Mouse (Mus musculus) midbrain, embryonic 10.5 days (tissue): ENCODE measurements around the gene Serpina1f. TPM values are rescaled to one million over a fixed set of nuclear protein-coding genes. Genes with fewer than 3 reads are reported as not detected.
"Not testable (repeated sequence)": the region's sequence is repeated elsewhere in the genome, so short reads cannot be mapped to it uniquely, and the experiment has no call there.

Experiments used
- DNase-seq: peaks from one replicate; pipeline ENCODE4 v3.0.0-alpha.2; 2017; ENCODE audit warnings: low spot score
- H3K27ac ChIP-seq: fragments of 300-500 bp; sonication (generic); replicated peaks from 2 replicates; pipeline ENCODE4 v1.5.1; 2016; ENCODE audit warnings: mild to moderate bottlenecking
- H3K27me3 ChIP-seq: fragments of 300-500 bp; sonication (generic); 2 replicates; pipeline ENCODE4 v1.6.1; 2016; ENCODE audit warnings: low read depth, mild to moderate bottlenecking; ENCODE audit not compliant: poor library complexity, severe bottlenecking
- H3K36me3 ChIP-seq: fragments of 300-500 bp; sonication (generic); 2 replicates; pipeline ENCODE4 v1.6.1; 2016; ENCODE audit warnings: mild to moderate bottlenecking, moderate library complexity
- H3K4me1 ChIP-seq: fragments of 300-500 bp; sonication (generic); 2 replicates; pipeline ENCODE4 v1.6.1; 2016
- H3K4me3 ChIP-seq: fragments of 300-500 bp; sonication (generic); 2 replicates; pipeline ENCODE4 v1.5.1; 2016; ENCODE audit warnings: mild to moderate bottlenecking, moderate library complexity
- H3K9me3 ChIP-seq: fragments of 300-500 bp; sonication (generic); replicated peaks from 2 replicates; pipeline ENCODE4 v1.6.1; 2016; ENCODE audit warnings: mild to moderate bottlenecking
- WGBS: fragments of 180-500 bp; shearing (Covaris S2); methylation state at CpG from one replicate; pipeline ENCODE4 v1.1.7; 2016; 5-methylcytosine and 5-hydroxymethylcytosine counted together
- polyA plus RNA-seq: library from polyadenylated mRNA; unstranded; fragments of >200 nt; fragmentation: Nextera tagmentation; extraction: Ambion mirVana; gene quantifications from 2 replicates; pipeline ENCODE4 v1.2.1, GENCODE M21; 2016

The Serpina1f gene
- polyA plus RNA-seq = not detected in 2 replicates

GRCm38 (mm10) chr12:103695429-103695828, at the start of gene Serpina1f:
Serpina1f (minus strand) TSS chr12:103695529.
- Histone ChIP-seq H3K36me3 (no peaks in the 10 kb centered on the region), H3K4me3 (no peak within 1 kb of the TSS), H3K4me1 (no peaks in the 10 kb centered on the region), H3K9me3 (no peaks in the 10 kb centered on the region), H3K27ac (no peak within 1 kb of the TSS), H3K27me3 (no peaks in the 10 kb centered on the region)
- WGBS = 89% methylated on average over 8 of the region's 8 CpGs
- no peak for DNase-seq

- 87% methylated on average over 6 of the region's 6 CpGs for WGBS
- not testable (repeated sequence) for DNase-seq
Measured at GRCm38 (mm10) chr12:103737791-103738580, 42.7 kb upstream of the Serpina1f start.

GRCm38 (mm10) chr12:103735566-103735965, 40.2 kb upstream of the Serpina1f start:
- not testable (repeated sequence) for H3K27me3 ChIP-seq

More at GRCm38 (mm10) chr12:103737791-103738580, 42.7 kb upstream of the Serpina1f start:
- H3K27me3 ChIP-seq, H3K27ac ChIP-seq, H3K4me3 ChIP-seq, H3K36me3 ChIP-seq, H3K4me1 ChIP-seq: not testable (repeated sequence)
- H3K9me3 ChIP-seq = peaks cover 42% of the 10 kb centered on the region

GRCm38 (mm10) chr12:103735101-103735500, 39.8 kb upstream of the Serpina1f start:
- not testable (repeated sequence) for H3K4me3 ChIP-seq, H3K4me1 ChIP-seq, H3K36me3 ChIP-seq, H3K27ac ChIP-seq, H3K27me3 ChIP-seq, DNase-seq
- WGBS = 90% methylated on average over 4 of the region's 4 CpGs
- peaks cover 52% of the 10 kb centered on the region for H3K9me3 ChIP-seq

More at GRCm38 (mm10) chr12:103735566-103735965, 40.2 kb upstream of the Serpina1f start:
- DNase-seq, H3K4me1 ChIP-seq, H3K36me3 ChIP-seq, H3K4me3 ChIP-seq, H3K27ac ChIP-seq: not testable (repeated sequence)
- H3K9me3 ChIP-seq = peaks cover 48% of the 10 kb centered on the region
- 84% methylated on average over 4 of the region's 4 CpGs for WGBS

- WGBS = 75% methylated on average over 3 of the region's 3 CpGs
Measured at GRCm38 (mm10) chr12:103711537-103711936, 16.2 kb upstream of the Serpina1f start.

GRCm38 (mm10) chr12:103710405-103710804, 15.1 kb upstream of the Serpina1f start:
- Histone ChIP-seq H3K27me3 (no peaks in the 10 kb centered on the region), H3K36me3 (no peaks in the 10 kb centered on the region), H3K4me1 (peaks cover 6% of the 10 kb centered on the region), H3K4me3 (no peak overlapping the region), H3K27ac (no peak overlapping the region), H3K9me3 (0 out of 2 replicates have a peak, but pooled peaks cover 1% of the 10 kb centered on the region)
- DNase-seq = no peak
- WGBS = 68% methylated on average over 1 of the region's 1 CpGs

More at GRCm38 (mm10) chr12:103711537-103711936, 16.2 kb upstream of the Serpina1f start:
- Histone ChIP-seq H3K36me3 (no peaks in the 10 kb centered on the region), H3K27me3 (no peaks in the 10 kb centered on the region), H3K27ac (no peak overlapping the region), H3K4me3 (no peak overlapping the region), H3K4me1 (peaks cover 6% of the 10 kb centered on the region), H3K9me3 (0 out of 2 replicates have a peak, but pooled peaks cover 4% of the 10 kb centered on the region)
- DNase-seq = no peak

GRCm38 (mm10) chr12:103706113-103706512, 10.8 kb upstream of the Serpina1f start:
- H3K27me3 ChIP-seq = no peaks in the 10 kb centered on the region
- peaks cover 6% of the 10 kb centered on the region for H3K4me1 ChIP-seq
- no peak overlapping the region for H3K27ac ChIP-seq
- 83% methylated on average over 4 of the region's 4 CpGs for WGBS
- no peaks in the 10 kb centered on the region for H3K36me3 ChIP-seq
- 0 out of 2 replicates have a peak, but pooled peaks cover 3% of the 10 kb centered on the region for H3K9me3 ChIP-seq
- no peak for DNase-seq
- H3K4me3 ChIP-seq = no peak overlapping the region

- DNase-seq = no peak
- Histone ChIP-seq H3K27me3 (no peaks in the 10 kb centered on the region), H3K4me1 (peaks cover 6% of the 10 kb centered on the region), H3K9me3 (0 out of 2 replicates have a peak, but pooled peaks cover 3% of the 10 kb centered on the region), H3K36me3 (no peaks in the 10 kb centered on the region), H3K4me3 (no peak overlapping the region), H3K27ac (no peak overlapping the region)
- 77% methylated on average over 2 of the region's 2 CpGs for WGBS
Measured at GRCm38 (mm10) chr12:103705547-103705946, 10.2 kb upstream of the Serpina1f start.

- H3K27ac ChIP-seq = no peak overlapping the region
- H3K4me1 ChIP-seq = no peaks in the 10 kb centered on the region
- no peaks in the 10 kb centered on the region for H3K36me3 ChIP-seq
- WGBS = 90% methylated on average over 4 of the region's 4 CpGs
- H3K9me3 ChIP-seq = 0 out of 2 replicates have a peak, but pooled peaks cover 3% of the 10 kb centered on the region
- no peak for DNase-seq
- no peaks in the 10 kb centered on the region for H3K27me3 ChIP-seq
- H3K4me3 ChIP-seq = no peak overlapping the region
Measured at GRCm38 (mm10) chr12:103700144-103700750, 4.9 kb upstream of the Serpina1f start.

GRCm38 (mm10) chr12:103688221-103688814, 7.0 kb downstream of the Serpina1f start:
- no peak for DNase-seq
- H3K4me3 ChIP-seq = no peak overlapping the region
- no peak overlapping the region for H3K27ac ChIP-seq
- H3K36me3 ChIP-seq = no peaks in the 10 kb centered on the region
- WGBS = 82% methylated on average over 3 of the region's 3 CpGs
- H3K4me1 ChIP-seq = no peaks in the 10 kb centered on the region
- no peaks in the 10 kb centered on the region for H3K9me3 ChIP-seq
- H3K27me3 ChIP-seq = no peaks in the 10 kb centered on the region

- Histone ChIP-seq H3K27ac (no peak overlapping the region), H3K36me3 (no peaks in the 10 kb centered on the region), H3K27me3 (no peaks in the 10 kb centered on the region), H3K4me3 (no peak overlapping the region), H3K9me3 (no peaks in the 10 kb centered on the region), H3K4me1 (no peaks in the 10 kb centered on the region)
- no peak for DNase-seq
- 71% methylated on average over 7 of the region's 7 CpGs for WGBS
Measured at GRCm38 (mm10) chr12:103687021-103687420, 8.3 kb downstream of the Serpina1f start.

- Histone ChIP-seq H3K9me3 (no peaks in the 10 kb centered on the region), H3K4me1 (no peaks in the 10 kb centered on the region), H3K27me3 (no peaks in the 10 kb centered on the region), H3K27ac (no peak overlapping the region), H3K36me3 (no peaks in the 10 kb centered on the region), H3K4me3 (no peak overlapping the region)
- WGBS = 78% methylated on average over 3 of the region's 3 CpGs
- no peak for DNase-seq
Measured at GRCm38 (mm10) chr12:103686050-103686449, 9.3 kb downstream of the Serpina1f start.
